Mouse (Mus musculus) E14TG2a.4 (cell line): ENCODE data around the gene Fzd7.
"Not testable (repeated sequence)": the region's sequence is repeated elsewhere in the genome, so short reads cannot be mapped to it uniquely, and the experiment has no call there.

Source experiments
- H3K27me3 ChIP-seq: 2 replicates; pipeline ENCODE4 v1.6.1; 2014; ENCODE audit warnings: low read length, control low read depth; ENCODE audit not compliant: insufficient read depth
- H3K36me3 ChIP-seq: 2 replicates; pipeline ENCODE4 v1.6.1; 2014; ENCODE audit warnings: low read length, control low read depth; ENCODE audit not compliant: insufficient read depth
- H3K4me1 ChIP-seq: replicated peaks from 2 replicates; pipeline ENCODE4 v1.6.1; 2014; ENCODE audit warnings: low read depth, low read length, control low read depth
- H3K4me3 ChIP-seq: replicated peaks from 2 replicates; pipeline ENCODE4 v1.5.1; 2014; ENCODE audit warnings: mild to moderate bottlenecking, low read length
- H3K9me3 ChIP-seq: 2 replicates; pipeline ENCODE4 v1.6.1; 2014; ENCODE audit warnings: low read length, control low read depth
- CTCF ChIP-seq: conservative IDR thresholded peaks from 2 replicates; pipeline ENCODE4 v1.5.1; 2014; ENCODE audit warnings: low read length
- NANOG ChIP-seq: IDR thresholded peaks from 2 replicates; pipeline ENCODE4 v1.6.1; 2014; ENCODE audit warnings: borderline replicate concordance, low read length, mixed read lengths
- POU5F1 ChIP-seq: IDR thresholded peaks from 2 replicates; pipeline ENCODE4 v1.6.1; 2014; ENCODE audit warnings: low read length, borderline replicate concordance

Fzd7 gene

DNA sequence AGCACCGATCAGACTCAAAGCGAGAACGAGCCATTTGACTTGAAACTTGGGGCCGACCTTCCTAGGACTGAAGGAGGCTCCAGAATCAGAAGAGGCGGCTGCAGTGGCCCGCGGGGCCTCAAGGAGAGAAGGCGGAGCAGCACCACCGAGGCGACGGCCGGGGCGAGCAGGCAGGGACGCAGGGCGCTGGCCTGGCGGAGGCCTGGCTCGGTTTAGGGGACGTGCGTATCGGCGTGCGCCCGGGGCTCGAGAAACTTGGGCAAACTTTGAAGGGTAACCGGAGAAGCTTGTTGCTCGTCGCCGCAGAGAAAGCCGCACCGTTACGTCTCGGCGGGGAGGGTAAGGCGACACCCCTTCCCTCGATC is at the start of gene Fzd7:
Fzd7 (plus strand) TSS at position 94 of the 365 bp plus-strand sequence.
- Histone ChIP-seq H3K4me1 (peaks cover 67% of the 10 kb centered on the region), H3K4me3 (peak within 1 kb of the TSS; percentile 93), H3K9me3 (no peaks in the 10 kb centered on the region), H3K27me3 (peaks cover 32% of the 10 kb centered on the region), H3K36me3 (peaks cover 43% of the 10 kb centered on the region)
- TF ChIP-seq POU5F1 (no peak), NANOG (no peak), CTCF (no peak)

DNA sequence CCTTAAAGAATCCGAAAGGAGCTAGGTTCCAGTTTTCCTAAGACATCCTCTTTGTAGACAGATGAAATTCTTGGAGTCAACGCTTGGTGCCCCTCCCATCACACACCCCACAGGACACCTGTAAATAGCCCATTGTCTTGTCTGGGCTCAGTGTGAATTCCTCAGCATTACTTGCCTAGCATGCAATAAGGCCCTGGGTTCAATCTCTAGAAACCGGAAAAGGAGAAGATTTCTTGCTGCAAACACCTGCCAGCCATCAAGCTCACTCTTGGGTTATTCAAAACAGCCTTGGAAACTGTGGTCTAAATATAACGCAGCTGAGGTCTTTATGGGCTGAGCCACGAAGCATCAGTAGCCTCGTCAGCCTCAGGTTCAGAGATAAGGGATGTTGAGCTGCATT is 48.9 kb upstream of the Fzd7 start:
- Histone ChIP-seq H3K4me1 (peaks cover 70% of the 10 kb centered on the region), H3K36me3 (no peaks in the 10 kb centered on the region), H3K9me3 (no peaks in the 10 kb centered on the region), H3K27me3 (peaks cover 6% of the 10 kb centered on the region; the same call in 1 of the 2 replicates), H3K4me3 (no peak overlapping the region)
- TF ChIP-seq POU5F1, result no peak
- TF ChIP-seq CTCF, result no peak
- no peak for TF ChIP-seq NANOG

DNA sequence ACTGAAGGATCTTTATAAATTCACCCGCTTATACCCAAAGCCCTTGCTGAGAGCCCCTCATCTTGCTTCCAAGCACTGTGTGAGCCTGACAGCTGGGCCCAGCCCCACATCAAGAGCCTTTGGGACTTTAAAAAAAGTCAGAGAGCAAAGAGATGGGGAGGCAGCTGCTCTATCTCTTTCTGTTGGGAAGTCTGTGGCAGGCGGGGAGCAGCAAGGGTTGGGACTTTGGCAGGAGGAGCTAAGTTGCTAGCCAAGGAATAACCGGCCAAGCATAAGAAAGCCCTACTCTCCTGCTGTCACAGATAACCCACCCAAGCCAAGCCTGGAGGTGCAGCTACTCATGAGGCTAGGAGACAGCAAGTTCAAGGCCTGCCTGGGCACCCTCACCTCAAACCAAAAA is 48.2 kb upstream of the Fzd7 start:
- Histone ChIP-seq H3K4me1 (peaks cover 68% of the 10 kb centered on the region), H3K27me3 (peaks cover 6% of the 10 kb centered on the region; the same call in 1 of the 2 replicates), H3K9me3 (no peaks in the 10 kb centered on the region), H3K4me3 (no peak overlapping the region), H3K36me3 (no peaks in the 10 kb centered on the region)
- TF ChIP-seq CTCF, result no peak
- no peak for TF ChIP-seq NANOG
- TF ChIP-seq POU5F1, result no peak

DNA sequence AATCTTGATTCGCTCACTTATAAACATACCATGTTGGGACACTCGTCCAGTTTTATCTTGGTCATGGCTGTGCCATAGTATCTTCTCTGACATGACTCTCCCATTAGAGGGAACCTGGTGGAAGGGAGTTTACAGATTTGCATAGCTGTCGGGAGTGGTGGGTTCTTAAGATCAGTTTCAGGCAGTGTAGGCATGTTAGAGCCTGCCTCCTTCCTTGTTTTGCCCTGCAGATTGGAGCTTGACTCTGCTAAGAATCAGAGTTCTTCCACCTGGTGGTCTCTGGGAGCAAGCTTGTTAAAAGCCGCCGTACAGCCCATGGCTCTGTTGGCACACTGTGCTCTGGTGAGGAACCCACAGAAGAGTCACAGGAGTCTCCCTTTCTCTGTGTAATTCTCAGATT is 47.0 kb upstream of the Fzd7 start:
- TF ChIP-seq CTCF (no peak), NANOG (no peak), POU5F1 (no peak)
- H3K9me3 ChIP-seq, result no peaks in the 10 kb centered on the region
- H3K27me3 ChIP-seq, result peaks cover 6% of the 10 kb centered on the region; the same call in 1 of the 2 replicates
- no peak overlapping the region for H3K4me3 ChIP-seq
- H3K4me1 ChIP-seq, result peaks cover 68% of the 10 kb centered on the region
- no peaks in the 10 kb centered on the region for H3K36me3 ChIP-seq

DNA sequence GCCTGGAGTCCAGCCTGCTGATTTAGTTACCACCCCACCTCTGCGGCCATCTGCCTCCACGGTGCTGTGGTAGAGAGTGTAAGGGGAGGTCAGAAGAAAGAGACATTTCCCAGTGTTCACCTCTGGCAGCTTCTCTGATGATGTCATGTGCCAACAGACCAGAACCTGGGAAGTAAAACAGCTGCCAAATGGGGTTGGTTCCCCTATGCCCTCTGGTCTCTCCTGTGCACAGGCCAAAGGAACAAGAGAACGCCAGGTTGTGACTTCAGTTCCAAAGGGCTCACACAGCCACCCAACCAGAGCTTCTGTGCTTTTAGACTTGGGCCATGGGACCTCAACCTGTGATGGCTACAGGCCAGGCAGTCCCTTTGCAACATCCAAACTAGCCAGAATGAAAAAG is 45.9 kb upstream of the Fzd7 start:
- TF ChIP-seq POU5F1, result no peak
- TF ChIP-seq CTCF, result no peak
- TF ChIP-seq NANOG, result no peak

DNA sequence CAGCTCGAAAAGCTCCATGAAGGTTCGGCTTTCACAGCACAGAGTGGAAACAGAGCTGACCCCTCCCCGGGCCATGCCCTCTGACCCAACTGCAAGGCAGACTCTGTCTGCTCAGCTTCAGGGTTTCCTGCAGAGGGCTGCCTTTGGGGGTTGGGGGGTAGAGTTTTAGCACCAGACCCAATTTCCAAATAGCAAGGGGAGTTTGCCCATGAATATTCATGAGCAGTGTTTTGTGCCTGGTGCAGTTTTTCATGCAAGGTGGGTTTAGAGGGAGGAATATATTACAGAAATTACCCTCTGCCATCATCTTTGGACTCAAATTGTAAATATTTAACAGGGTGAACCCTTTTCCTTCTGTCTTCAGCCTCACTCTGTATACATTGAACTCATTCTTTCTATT is 44.3 kb upstream of the Fzd7 start:
- peaks cover 13% of the 10 kb centered on the region for H3K9me3 ChIP-seq
- peaks cover 6% of the 10 kb centered on the region; the same call in 1 of the 2 replicates for H3K27me3 ChIP-seq
- TF ChIP-seq NANOG, result no peak
- H3K36me3 ChIP-seq, result no peaks in the 10 kb centered on the region
- H3K4me3 ChIP-seq, result no peak overlapping the region
- H3K4me1 ChIP-seq, result peaks cover 51% of the 10 kb centered on the region

More for the DNA sequence above, 45.9 kb upstream of the Fzd7 start:
- H3K9me3 ChIP-seq, result peaks cover 3% of the 10 kb centered on the region; the same call in 1 of the 2 replicates
- H3K27me3 ChIP-seq, result peaks cover 6% of the 10 kb centered on the region; the same call in 1 of the 2 replicates
- no peaks in the 10 kb centered on the region for H3K36me3 ChIP-seq
- H3K4me1 ChIP-seq, result peaks cover 58% of the 10 kb centered on the region
- no peak overlapping the region for H3K4me3 ChIP-seq

DNA sequence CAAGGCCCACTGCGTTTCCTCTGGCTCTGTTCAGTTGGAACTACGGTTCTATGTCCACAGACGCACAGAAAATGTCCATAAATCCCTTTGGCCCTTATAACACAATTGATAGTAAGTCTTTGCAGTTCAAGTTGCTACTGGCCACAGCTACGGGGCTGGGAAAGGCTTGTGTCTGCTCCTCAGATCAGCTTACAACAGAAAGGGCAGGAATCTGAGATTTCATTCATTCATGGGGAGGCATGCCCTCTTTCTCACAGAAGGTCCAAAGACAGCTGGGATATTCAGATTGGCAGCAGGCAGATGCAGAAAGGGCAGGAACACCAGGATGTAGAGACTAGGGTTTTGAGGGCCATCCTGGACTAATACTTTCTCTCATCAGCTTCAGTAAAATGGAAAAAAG is 43.9 kb upstream of the Fzd7 start:
- Histone ChIP-seq H3K9me3 (peaks cover 14% of the 10 kb centered on the region), H3K4me1 (peaks cover 48% of the 10 kb centered on the region), H3K27me3 (peaks cover 6% of the 10 kb centered on the region; the same call in 1 of the 2 replicates), H3K36me3 (no peaks in the 10 kb centered on the region), H3K4me3 (no peak overlapping the region)
- no peak for TF ChIP-seq POU5F1

DNA sequence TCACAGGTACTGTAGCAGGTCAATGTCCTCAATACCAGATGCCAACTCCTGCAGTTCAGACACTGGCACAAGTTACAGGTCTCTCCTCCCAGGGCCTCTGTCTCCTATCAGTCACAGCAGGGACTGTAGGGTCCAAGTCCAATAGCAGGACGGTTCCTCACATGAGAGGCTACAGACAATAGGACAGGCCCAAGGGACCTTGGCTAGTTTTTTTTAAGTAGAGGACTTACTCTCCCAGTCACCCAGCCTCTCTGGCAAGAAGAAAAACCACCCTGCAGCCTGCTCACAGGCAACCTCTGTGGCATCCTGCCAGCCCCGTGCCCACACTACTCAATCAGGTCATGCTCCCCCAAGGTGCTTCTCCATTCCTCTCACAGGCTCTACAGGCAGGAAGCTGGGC is 43.0 kb upstream of the Fzd7 start:
- Histone ChIP-seq H3K27me3 (peaks cover 6% of the 10 kb centered on the region; the same call in 1 of the 2 replicates), H3K4me1 (peaks cover 42% of the 10 kb centered on the region), H3K4me3 (no peak overlapping the region), H3K36me3 (no peaks in the 10 kb centered on the region), H3K9me3 (peaks cover 14% of the 10 kb centered on the region)
- TF ChIP-seq CTCF, result no peak

DNA sequence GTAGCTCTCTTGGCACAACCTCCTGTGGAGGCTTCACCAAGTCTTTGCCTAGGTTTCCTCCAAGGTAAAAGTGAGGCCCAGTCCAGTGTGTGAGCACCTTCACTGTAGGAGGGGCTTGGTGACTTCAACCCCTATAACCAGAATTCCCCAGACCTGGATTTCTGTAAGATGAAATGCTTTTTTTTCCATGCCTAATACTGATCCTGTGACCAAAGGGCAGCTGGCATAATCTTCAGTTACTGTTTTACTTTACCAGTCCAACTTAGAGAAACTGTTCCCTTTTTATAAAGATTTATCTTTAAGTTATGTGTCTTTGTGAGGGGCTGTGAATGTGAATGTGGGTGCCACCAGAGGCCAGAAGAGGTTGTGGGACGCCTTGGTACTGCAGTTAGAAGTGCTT is 42.3 kb upstream of the Fzd7 start:
- H3K36me3 ChIP-seq, result no peaks in the 10 kb centered on the region
- H3K4me3 ChIP-seq, result no peak overlapping the region
- H3K9me3 ChIP-seq, result peaks cover 14% of the 10 kb centered on the region
- H3K27me3 ChIP-seq, result peaks cover 6% of the 10 kb centered on the region; the same call in 1 of the 2 replicates
- TF ChIP-seq NANOG (no peak), CTCF (no peak), POU5F1 (no peak)
- H3K4me1 ChIP-seq, result peaks cover 43% of the 10 kb centered on the region

DNA sequence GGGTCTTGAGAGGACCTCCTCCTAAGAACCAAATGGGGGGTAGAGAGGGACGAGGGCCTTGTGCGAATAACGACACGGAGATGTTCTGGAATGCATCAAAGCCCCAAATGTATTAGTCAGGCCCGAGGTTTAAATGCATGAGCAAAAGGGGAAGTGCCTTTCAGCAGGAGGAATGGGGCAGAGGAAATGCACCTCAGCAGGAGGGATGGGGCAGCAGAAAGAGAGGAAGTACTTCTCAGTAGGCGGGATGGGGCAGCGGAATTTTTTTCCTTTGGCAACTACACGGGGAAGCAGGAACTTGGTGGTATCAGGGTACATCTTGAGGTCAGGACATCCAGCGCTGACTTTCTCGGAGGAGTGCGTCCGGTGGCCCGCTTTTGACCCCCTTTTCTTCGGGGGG is 39.5 kb upstream of the Fzd7 start:
- H3K4me3 ChIP-seq, H3K27me3 ChIP-seq, H3K36me3 ChIP-seq: not testable (repeated sequence)
- Histone ChIP-seq H3K4me1 (peaks cover 48% of the 10 kb centered on the region), H3K9me3 (peaks cover 16% of the 10 kb centered on the region)
